Mouse (Mus musculus) hindbrain, postnatal 0 days (tissue): ENCODE results near the gene Epyc. TPM values are rescaled to one million over a fixed set of nuclear protein-coding genes. Genes with fewer than 3 reads are reported as not detected.

Experiments
- ATAC-seq: fragments of 200-750 bp; cut with Nextera tagmentation; 2 replicates; pipeline ENCODE4 v1.8.0; 2017; ENCODE audit warnings: mild to moderate bottlenecking, moderate TSS enrichment, moderate library complexity
- DNase-seq: peaks from one replicate; pipeline ENCODE4 v3.0.0-alpha.2; 2015; ENCODE audit warnings: low spot score
- H3K27ac ChIP-seq: fragments of 300-500 bp; sonication (generic); 2 replicates; pipeline ENCODE4 v1.5.1; 2014; ENCODE audit warnings: mild to moderate bottlenecking
- H3K27me3 ChIP-seq: fragments of 300-500 bp; sonication (generic); 2 replicates; pipeline ENCODE4 v1.6.1; 2014; ENCODE audit warnings: low read length, mixed read lengths; ENCODE audit not compliant: insufficient read depth
- H3K36me3 ChIP-seq: fragments of 300-500 bp; sonication (generic); 2 replicates; pipeline ENCODE4 v1.6.1; 2014; ENCODE audit warnings: low read length, mixed read lengths; ENCODE audit not compliant: insufficient read depth
- H3K4me1 ChIP-seq: fragments of 300-500 bp; sonication (generic); 2 replicates; pipeline ENCODE4 v1.6.1; 2014; ENCODE audit warnings: antibody characterized with exemption, low read length, mixed read lengths; ENCODE audit not compliant: insufficient read depth
- H3K4me2 ChIP-seq: fragments of 300-500 bp; sonication (generic); 2 replicates; pipeline ENCODE4 v1.6.1; 2014; ENCODE audit warnings: low read depth, mild to moderate bottlenecking, low read length, moderate library complexity, mixed read lengths
- H3K4me3 ChIP-seq: fragments of 300-500 bp; sonication (generic); 2 replicates; pipeline ENCODE4 v1.5.1; 2014; ENCODE audit warnings: low read length
- H3K9ac ChIP-seq: fragments of 300-500 bp; sonication (generic); replicated peaks from 2 replicates; pipeline ENCODE4 v1.6.1; 2014; ENCODE audit warnings: mild to moderate bottlenecking, low read length, moderate library complexity, mixed read lengths
- H3K9me3 ChIP-seq: fragments of 300-500 bp; sonication (generic); 2 replicates; pipeline ENCODE4 v1.6.1; 2016; ENCODE audit warnings: low read length, mixed read lengths
- CTCF ChIP-seq: IDR thresholded peaks from 2 replicates; pipeline ENCODE4 v1.5.1; 2016; ENCODE audit warnings: antibody characterized with exemption, control low read depth, low read depth
- WGBS: fragments of 180-500 bp; shearing (Covaris S2); extraction: QIAGEN DNeasy Blood & Tissue Kit; methylation state at CpG from one replicate; pipeline ENCODE4 v1.1.7; 2014; 5-methylcytosine and 5-hydroxymethylcytosine counted together
- polyA plus RNA-seq: library from polyadenylated mRNA; unstranded; fragments of >200 nt; fragmentation: Nextera tagmentation; extraction: Ambion mirVana; gene quantifications from 2 replicates; pipeline ENCODE4 v1.2.1, GENCODE M21; 2015
- total RNA-seq: library from RNA; depleted of rRNA; stranded (reverse); fragments of >200 nt; gene quantifications from 2 replicates; pipeline ENCODE4 v1.2.3, GENCODE M21; 2014

Epyc gene
- total and polyA plus RNA-seq, 2 experiments from 2014 or later = 0.16 to 0.33 TPM

DNA sequence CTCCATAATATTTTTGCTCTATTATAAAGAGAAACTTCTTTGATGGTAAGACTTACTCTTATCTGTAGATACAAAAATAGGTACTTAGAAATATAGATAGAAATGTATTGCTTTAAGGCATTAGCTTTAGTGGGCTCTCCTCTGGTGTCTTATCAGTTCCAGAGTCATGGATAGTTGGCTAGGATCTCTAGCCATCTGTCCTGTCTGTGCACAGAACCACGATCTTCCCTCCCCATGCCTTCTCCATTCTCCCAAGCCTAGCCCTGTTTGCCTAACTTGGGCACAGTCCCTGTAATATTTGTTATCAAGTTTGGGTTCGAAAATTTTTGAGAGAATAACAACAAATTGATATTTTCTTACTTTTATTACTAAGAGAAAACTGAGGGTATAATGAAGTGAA lies 29.4 kb downstream of the Epyc start:
- 59% methylated on average over 2 of the region's 2 CpGs for WGBS
- no peak overlapping the region for H3K4me3 ChIP-seq
- H3K27me3 ChIP-seq = no peaks in the 10 kb centered on the region
- no peak overlapping the region for H3K9ac ChIP-seq
- no peak for ATAC-seq
- H3K4me1 ChIP-seq = no peaks in the 10 kb centered on the region
- no peak overlapping the region for H3K27ac ChIP-seq
- no peaks in the 10 kb centered on the region for H3K9me3 ChIP-seq
- DNase-seq = no peak
- H3K36me3 ChIP-seq = no peaks in the 10 kb centered on the region
- no peak overlapping the region for H3K4me2 ChIP-seq
- no peak for TF ChIP-seq CTCF

DNA sequence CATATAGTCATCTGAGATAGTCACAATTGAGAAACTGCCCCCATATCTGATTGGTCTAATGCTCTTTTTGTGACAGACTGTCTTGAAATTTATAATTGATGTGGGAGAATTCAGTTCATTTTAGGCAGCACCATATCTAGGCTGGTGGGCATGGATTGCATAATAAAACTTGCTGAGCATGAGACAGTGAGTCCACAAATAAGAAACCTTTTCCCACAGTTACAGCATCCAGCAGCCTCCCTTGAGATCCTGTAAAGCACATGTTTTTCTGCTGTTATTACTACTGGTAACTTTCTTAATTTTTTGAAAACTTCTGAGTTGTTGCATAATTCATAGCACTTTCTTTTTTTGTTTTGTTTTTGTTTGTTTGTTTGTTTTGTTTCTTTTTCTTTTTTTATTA lies 39.1 kb downstream of the Epyc start:
- no peak for ATAC-seq
- Histone ChIP-seq H3K4me1 (no peaks in the 10 kb centered on the region), H3K27me3 (no peaks in the 10 kb centered on the region), H3K9ac (no peak overlapping the region), H3K4me2 (no peak overlapping the region), H3K36me3 (no peaks in the 10 kb centered on the region), H3K27ac (no peak overlapping the region), H3K9me3 (no peaks in the 10 kb centered on the region), H3K4me3 (no peak overlapping the region)
- DNase-seq = no peak
- TF ChIP-seq CTCF = no peak

DNA sequence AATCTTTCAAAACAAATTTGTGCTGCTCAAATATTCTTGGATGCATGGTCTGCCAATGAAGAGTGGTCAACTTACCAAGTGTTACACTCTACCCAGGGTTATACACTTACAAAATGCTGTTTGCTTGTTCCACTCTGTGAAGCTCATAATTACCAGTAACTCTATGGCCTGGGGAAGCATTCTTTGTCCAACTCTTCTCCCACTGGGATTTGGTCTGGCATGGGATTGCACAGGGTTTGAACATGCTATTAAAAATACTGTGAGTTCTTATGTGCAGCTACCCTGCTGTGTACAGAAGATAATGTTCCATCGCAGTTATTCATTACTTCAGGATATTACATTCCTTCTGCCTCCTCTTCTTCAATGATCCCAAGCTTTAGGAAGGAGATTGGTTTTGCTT lies 43.3 kb downstream of the Epyc start:
- no peak overlapping the region for H3K4me3 ChIP-seq
- H3K27ac ChIP-seq = no peak overlapping the region
- H3K27me3 ChIP-seq = no peaks in the 10 kb centered on the region
- ATAC-seq (no peak), DNase-seq (no peak)
- H3K9me3 ChIP-seq = no peaks in the 10 kb centered on the region
- WGBS = 54% methylated on average over 1 of the region's 1 CpGs
- TF ChIP-seq CTCF = no peak
- H3K36me3 ChIP-seq = no peaks in the 10 kb centered on the region
- H3K4me1 ChIP-seq = no peaks in the 10 kb centered on the region
- H3K9ac ChIP-seq = no peak overlapping the region
- no peak overlapping the region for H3K4me2 ChIP-seq

DNA sequence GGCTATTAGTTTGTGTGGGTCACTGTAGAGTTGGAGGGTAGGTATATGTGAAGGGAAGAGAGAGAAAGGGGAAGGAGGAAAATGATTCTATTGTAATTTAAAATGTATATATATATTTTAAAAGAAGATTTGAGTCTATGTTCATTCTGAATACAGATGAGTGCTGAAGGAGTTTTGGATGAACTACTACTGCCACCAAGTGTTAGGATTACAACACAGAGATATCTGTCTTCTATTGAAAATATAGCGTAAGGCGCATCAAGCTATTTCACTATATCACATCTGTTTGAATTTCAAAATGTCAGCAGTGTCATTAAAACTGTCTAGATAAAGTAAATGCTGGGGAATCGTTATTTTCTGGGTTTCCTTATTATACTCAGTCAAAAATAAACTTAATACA lies 45.6 kb downstream of the Epyc start:
- H3K27me3 ChIP-seq = no peaks in the 10 kb centered on the region
- TF ChIP-seq CTCF = peak; percentile 56
- H3K27ac ChIP-seq = no peak overlapping the region
- WGBS = 69% methylated on average over 3 of the region's 3 CpGs
- no peak overlapping the region for H3K4me2 ChIP-seq
- DNase-seq (peak; percentile 65), ATAC-seq (no peak)
- no peaks in the 10 kb centered on the region for H3K36me3 ChIP-seq
- no peak overlapping the region for H3K9ac ChIP-seq
- no peaks in the 10 kb centered on the region for H3K4me1 ChIP-seq
- no peak overlapping the region for H3K4me3 ChIP-seq
- H3K9me3 ChIP-seq = no peaks in the 10 kb centered on the region

DNA sequence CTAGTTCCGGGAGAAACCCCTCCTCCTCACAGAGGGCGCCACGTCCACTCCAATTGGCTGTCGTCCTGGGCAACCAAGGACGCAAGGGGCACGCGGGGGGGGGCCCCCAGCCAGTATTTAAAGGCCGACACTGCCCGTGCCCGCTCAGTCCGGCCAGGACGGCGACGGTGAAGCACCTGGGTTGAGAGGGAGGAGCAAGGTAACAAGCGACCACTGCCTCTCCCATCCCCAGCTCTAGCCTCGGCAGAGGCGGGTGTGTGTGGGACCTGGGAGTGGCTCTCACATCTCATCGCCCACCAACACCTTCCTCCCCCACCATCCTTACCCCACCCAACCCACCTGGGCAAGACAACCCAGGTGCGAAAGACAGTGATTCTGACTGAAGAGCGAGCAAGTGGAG lies 49.0 kb downstream of the Epyc start, which contains the start of gene Ccer1:
Gene Ccer1 (plus strand): TSS at position 147 of the 400 bp plus-strand sequence.
- Histone ChIP-seq H3K27me3 (no peaks in the 10 kb centered on the region), H3K27ac (no peak within 1 kb of the TSS), H3K9me3 (no peaks in the 10 kb centered on the region), H3K36me3 (no peaks in the 10 kb centered on the region), H3K4me1 (no peaks in the 10 kb centered on the region), H3K9ac (no peak within 1 kb of the TSS), H3K4me3 (no peak within 1 kb of the TSS), H3K4me2 (no peak within 1 kb of the TSS)
- no peak for TF ChIP-seq CTCF
- 85% methylated on average over 20 of the region's 20 CpGs for WGBS
- DNase-seq = no peak
- no peak for ATAC-seq

DNA sequence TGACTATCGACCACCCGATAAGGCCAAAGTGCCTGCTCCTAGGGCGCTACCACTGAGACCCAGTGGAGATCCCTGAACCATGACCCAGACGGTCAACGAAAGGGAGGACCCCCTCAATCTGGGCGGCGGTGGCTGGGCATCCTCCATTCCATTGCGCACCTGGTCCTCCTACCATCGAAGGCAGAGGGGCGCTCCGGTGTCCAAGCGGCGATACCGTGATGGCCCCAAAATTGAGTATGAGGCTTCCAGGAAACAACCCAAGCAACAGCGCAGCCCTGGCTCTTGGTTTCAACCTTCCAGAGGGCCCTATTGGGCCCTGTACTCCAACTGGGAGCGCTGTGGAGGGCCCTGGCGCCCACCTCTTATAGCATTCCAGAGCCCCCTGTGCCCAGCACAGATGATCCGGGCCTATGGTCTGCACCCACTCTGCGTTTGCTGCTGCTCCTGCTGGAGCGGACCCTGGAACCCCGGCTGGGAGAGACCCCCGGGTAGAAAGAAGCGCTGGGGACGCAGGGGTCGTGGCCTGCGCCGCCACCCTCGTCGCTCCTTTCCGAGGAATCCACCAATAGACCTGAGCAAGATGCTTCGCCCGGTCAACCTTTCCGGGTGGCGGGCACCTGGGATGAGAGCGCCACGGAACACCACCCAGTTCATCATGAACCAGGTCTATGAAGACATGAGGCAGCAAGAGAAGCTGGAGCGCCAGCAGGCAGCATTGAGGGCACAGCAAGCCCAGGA lies 49.7 kb downstream of the Epyc start:
- TF ChIP-seq CTCF = no peak
- no peak overlapping the region for H3K4me3 ChIP-seq
- ATAC-seq = no peak
- no peak overlapping the region for H3K9ac ChIP-seq
- 91% methylated on average over 37 of the region's 37 CpGs for WGBS
- no peak overlapping the region for H3K4me2 ChIP-seq
- H3K27ac ChIP-seq = no peak overlapping the region
- no peaks in the 10 kb centered on the region for H3K9me3 ChIP-seq
- DNase-seq = no peak
- H3K4me1 ChIP-seq = no peaks in the 10 kb centered on the region
- no peaks in the 10 kb centered on the region for H3K27me3 ChIP-seq
- H3K36me3 ChIP-seq = no peaks in the 10 kb centered on the region

DNA sequence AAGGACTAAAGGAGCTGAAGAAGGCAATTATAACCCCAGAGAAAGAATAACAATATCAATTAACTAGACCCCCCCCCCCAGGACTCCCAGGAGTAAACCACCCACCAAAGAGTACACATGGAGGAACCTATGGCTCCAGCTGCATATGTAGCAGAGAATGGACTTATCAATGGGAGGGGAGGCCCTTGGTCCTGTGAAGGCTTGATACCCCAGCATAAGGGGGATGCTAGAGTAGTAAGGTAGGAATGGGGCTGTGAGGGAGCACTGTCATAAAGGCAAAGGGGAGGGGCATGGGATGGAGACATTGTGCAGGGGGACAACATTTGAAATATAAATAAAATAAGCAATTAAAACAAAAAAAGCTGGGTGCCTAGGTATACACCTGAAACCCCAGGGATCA lies 58.5 kb downstream of the Epyc start:
- no peak overlapping the region for H3K27ac ChIP-seq
- DNase-seq (no peak), ATAC-seq (no peak)
- no peak for TF ChIP-seq CTCF
- H3K4me1 ChIP-seq = no peaks in the 10 kb centered on the region
- no peak overlapping the region for H3K4me3 ChIP-seq
- H3K27me3 ChIP-seq = no peaks in the 10 kb centered on the region
- no peak overlapping the region for H3K9ac ChIP-seq
- no peaks in the 10 kb centered on the region for H3K36me3 ChIP-seq
- H3K9me3 ChIP-seq = no peaks in the 10 kb centered on the region
- no peak overlapping the region for H3K4me2 ChIP-seq
